Mouse (Mus musculus): ENCODE results near the gene Dut.

The Dut gene

GRCm38 (mm10) chr2:125247108-125247961, at the start of gene Dut:
Dut (plus strand) TSS chr2:125247190.
- peak; percentile 98 for DNase-seq

GRCm38 (mm10) chr2:125208894-125209596, 37.9 kb upstream of the Dut start:
- peak; percentile 15 for DNase-seq

GRCm38 (mm10) chr2:125211831-125212510, 35.0 kb upstream of the Dut start:
- DNase-seq, result peak; percentile 9

GRCm38 (mm10) chr2:125214592-125214991, 32.4 kb upstream of the Dut start:
- peak; percentile 82 for DNase-seq

- no peak for DNase-seq
These were observed 29.7 kb upstream of the Dut start for GRCm38 (mm10) chr2:125217286-125217685.

GRCm38 (mm10) chr2:125218566-125218965, 28.4 kb upstream of the Dut start:
- DNase-seq, result no peak

- no peak for DNase-seq
These were observed 27.7 kb upstream of the Dut start for GRCm38 (mm10) chr2:125219268-125219667.

GRCm38 (mm10) chr2:125221673-125222072, 25.3 kb upstream of the Dut start:
- no peak for DNase-seq

GRCm38 (mm10) chr2:125228472-125229409, 18.2 kb upstream of the Dut start:
- no peak for DNase-seq

GRCm38 (mm10) chr2:125232183-125232582, 14.8 kb upstream of the Dut start:
- DNase-seq, result no peak

- DNase-seq, result no peak
These were observed 13.5 kb upstream of the Dut start for GRCm38 (mm10) chr2:125233537-125233936.

- DNase-seq, result no peak
These were observed 12.9 kb upstream of the Dut start for GRCm38 (mm10) chr2:125234049-125234448.

- DNase-seq, result no peak
These were observed 1.3 kb upstream of the Dut start for GRCm38 (mm10) chr2:125245545-125246285.

GRCm38 (mm10) chr2:125246669-125247068, 321 bp upstream of the Dut start:
- DNase-seq, result peak; percentile 26

- no peak for DNase-seq
These were observed 909 bp downstream of the Dut start for GRCm38 (mm10) chr2:125247962-125248235.

GRCm38 (mm10) chr2:125248256-125248655, 1.3 kb downstream of the Dut start:
- no peak for DNase-seq

- DNase-seq, result no peak
These were observed 2.3 kb downstream of the Dut start for GRCm38 (mm10) chr2:125249339-125249738.

GRCm38 (mm10) chr2:125249874-125250273, 2.9 kb downstream of the Dut start:
- DNase-seq, result peak; percentile 23

- no peak for DNase-seq
These were observed 4.8 kb downstream of the Dut start for GRCm38 (mm10) chr2:125251781-125252180.

GRCm38 (mm10) chr2:125252275-125252674, 5.3 kb downstream of the Dut start:
- peak; percentile 55 for DNase-seq

- DNase-seq, result no peak
These were observed 6.7 kb downstream of the Dut start for GRCm38 (mm10) chr2:125253699-125254098.

GRCm38 (mm10) chr2:125254630-125255029, 7.6 kb downstream of the Dut start:
- DNase-seq, result no peak

Data from embryo, embryonic 11 days (tissue).